Mouse (Mus musculus): ENCODE measurements around the gene Gm21992.

DNA sequence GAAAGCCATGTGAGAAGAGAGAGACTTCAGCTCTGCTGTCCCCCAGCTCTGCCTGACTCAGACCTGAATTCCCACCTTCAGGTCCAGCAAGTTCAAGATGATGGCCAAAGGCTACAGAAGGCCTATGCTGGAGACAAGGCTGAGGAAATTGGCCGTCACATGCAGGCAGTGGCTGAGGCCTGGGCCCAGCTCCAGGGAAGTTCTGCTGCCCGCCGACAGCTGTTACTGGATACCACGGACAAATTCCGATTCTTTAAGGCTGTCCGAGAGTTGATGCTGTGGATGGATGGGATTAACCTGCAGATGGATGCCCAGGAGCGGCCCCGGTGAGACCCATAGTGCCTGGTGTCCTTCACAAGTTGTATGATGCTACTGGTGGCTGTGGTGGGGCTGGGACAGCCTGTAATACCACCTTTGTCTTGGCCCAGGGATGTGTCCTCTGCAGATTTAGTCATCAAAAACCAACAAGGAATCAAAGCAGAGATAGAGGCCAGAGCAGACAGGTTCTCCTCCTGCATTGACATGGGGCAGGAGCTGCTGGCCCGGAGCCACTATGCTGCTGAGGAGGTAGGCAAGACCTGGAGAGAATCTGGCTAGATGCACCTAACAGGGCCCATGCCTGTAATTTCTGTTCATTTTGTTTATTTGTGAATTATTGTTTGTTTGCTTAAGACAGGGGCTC lies 63.6 kb downstream of the Gm21992 start:
- TF ChIP-seq POLR2A (IDR thresholded peaks at IDR 0.05; ENCODE audit: borderline replicate concordance, low read depth, low read length) (no peak), CTCF (IDR thresholded peaks at IDR 0.05; ENCODE audit: low read depth, low read length) (no peak)
